Mouse (Mus musculus) E14TG2a.4 (cell line): ENCODE results near the gene Tas2r121.

Source experiments
- CTCF ChIP-seq: conservative IDR thresholded peaks from 2 replicates; pipeline ENCODE4 v1.5.1; 2014; ENCODE audit warnings: low read length
- POU5F1 ChIP-seq: IDR thresholded peaks from 2 replicates; pipeline ENCODE4 v1.6.1; 2014; ENCODE audit warnings: low read length, borderline replicate concordance

GRCm38 (mm10) chr6:132651426-132651825, 49.4 kb downstream of the Tas2r121 start, which contains the start of gene A630073D07Rik:
- no peak for TF ChIP-seq CTCF
- TF ChIP-seq POU5F1 = no peak
